Mouse (Mus musculus) stomach, embryonic 15.5 days (tissue): ENCODE results near the gene Vegfc. TPM values are rescaled to one million over a fixed set of nuclear protein-coding genes. Genes with fewer than 3 reads are reported as not detected.
A peak's percentile ranks its signal among the peaks of the same experiment; 100 is the strongest.

Source experiments
- ATAC-seq: fragments of 200-750 bp; cut with Nextera tagmentation; 2 replicates; pipeline ENCODE4 v1.8.0; 2017; ENCODE audit warnings: low read depth, moderate number of reproducible peaks, moderate TSS enrichment; ENCODE audit not compliant: insufficient read depth, low FRiP score
- H3K27ac ChIP-seq: fragments of 300-500 bp; sonication (generic); 2 replicates; pipeline ENCODE4 v1.5.1; 2015; ENCODE audit warnings: mild to moderate bottlenecking, inconsistent platforms
- H3K27me3 ChIP-seq: fragments of 300-500 bp; sonication (generic); replicated peaks from 2 replicates; pipeline ENCODE4 v1.6.1; 2015; ENCODE audit warnings: inconsistent platforms
- H3K36me3 ChIP-seq: fragments of 300-500 bp; sonication (generic); 2 replicates; pipeline ENCODE4 v1.6.1; 2015; ENCODE audit warnings: inconsistent platforms
- H3K4me1 ChIP-seq: fragments of 300-500 bp; sonication (generic); 2 replicates; pipeline ENCODE4 v1.6.1; 2015; ENCODE audit warnings: inconsistent platforms
- H3K4me2 ChIP-seq: fragments of 300-500 bp; sonication (generic); 2 replicates; pipeline ENCODE4 v1.6.1; 2015; ENCODE audit warnings: mild to moderate bottlenecking, inconsistent platforms
- H3K4me3 ChIP-seq: fragments of 300-500 bp; sonication (generic); replicated peaks from 2 replicates; pipeline ENCODE4 v1.5.1; 2015; ENCODE audit warnings: inconsistent platforms
- H3K9ac ChIP-seq: fragments of 300-500 bp; sonication (generic); 2 replicates; pipeline ENCODE4 v1.6.1; 2015; ENCODE audit warnings: inconsistent platforms
- H3K9me3 ChIP-seq: fragments of 300-500 bp; sonication (generic); 2 replicates; pipeline ENCODE4 v1.6.1; 2016; ENCODE audit warnings: inconsistent platforms
- WGBS: fragments of 180-500 bp; shearing (Covaris S2); methylation state at CpG from one replicate; pipeline ENCODE4 v1.1.7; 2015; 5-methylcytosine and 5-hydroxymethylcytosine counted together
- polyA plus RNA-seq: library from polyadenylated mRNA; unstranded; fragments of >200 nt; fragmentation: Nextera tagmentation; extraction: Ambion mirVana; gene quantifications from 2 replicates; pipeline ENCODE4 v1.2.1, GENCODE M21; 2015

Vegfc gene
- 9.0 and 9.2 TPM in 2 replicates for polyA plus RNA-seq

GRCm38 (mm10) chr8:54077271-54078120 lies at the start of gene Vegfc:
Gene Vegfc, plus strand, starts transcription at chr8:54077606.
- peak; percentile 76 for ATAC-seq
- H3K9me3 ChIP-seq: no peaks in the 10 kb centered on the region
- under 1% methylated on average over 60 of the region's 79 CpGs for WGBS

DNA sequence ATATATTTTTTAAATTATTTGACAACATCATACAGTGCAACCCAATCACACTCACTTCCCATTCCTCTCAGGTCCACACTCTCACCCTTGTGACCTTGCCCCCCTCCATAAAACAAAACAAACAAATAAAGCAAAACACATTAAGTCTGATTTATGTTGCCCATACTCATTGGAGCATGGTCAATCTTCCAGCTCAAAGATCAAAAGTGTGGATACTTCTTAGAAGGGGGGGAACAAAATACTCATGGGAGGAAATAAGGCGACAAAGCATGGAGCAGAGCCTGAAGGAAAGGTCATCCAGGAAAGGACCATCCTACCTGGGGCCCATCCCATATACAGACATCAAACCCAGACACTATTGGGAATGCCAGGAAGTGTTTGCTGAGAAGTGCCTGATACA lies 42.8 kb upstream of the Vegfc start:
- no peaks in the 10 kb centered on the region for H3K4me1 ChIP-seq
- no peak for ATAC-seq
- 89% methylated on average over 1 of the region's 1 CpGs for WGBS

More at GRCm38 (mm10) chr8:54077271-54078120, at the start of gene Vegfc:
- Histone ChIP-seq H3K4me2 (peak within 1 kb of the TSS; percentile 83), H3K9ac (peak within 1 kb of the TSS; percentile 58), H3K27me3 (no peaks in the 10 kb centered on the region), H3K4me1 (peaks cover 3% of the 10 kb centered on the region), H3K4me3 (peak within 1 kb of the TSS; percentile 74), H3K27ac (peak within 1 kb of the TSS; percentile 81), H3K36me3 (no peaks in the 10 kb centered on the region)

DNA sequence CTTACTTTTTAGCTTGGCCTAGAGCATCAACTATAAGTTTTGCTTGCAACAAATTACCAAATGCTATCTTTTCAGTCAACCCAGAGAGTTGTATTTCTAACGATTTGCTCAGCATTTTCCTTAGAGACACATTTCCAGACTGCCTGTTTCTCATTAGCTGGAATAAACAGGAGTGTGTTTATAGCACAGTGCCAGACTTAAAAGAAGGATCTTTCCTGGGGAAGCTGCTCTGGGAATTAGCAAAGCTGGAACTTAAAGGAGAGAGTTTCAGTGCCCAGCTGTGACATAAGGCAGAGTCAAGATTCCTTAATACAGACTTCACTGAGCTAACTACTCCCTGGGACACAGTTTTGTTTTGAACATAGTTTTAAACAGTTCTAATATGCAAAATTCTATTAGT lies 34.8 kb upstream of the Vegfc start:
- H3K36me3 ChIP-seq: no peaks in the 10 kb centered on the region

More for the DNA sequence above, 42.8 kb upstream of the Vegfc start:
- Histone ChIP-seq H3K4me3 (no peak overlapping the region), H3K9ac (no peak overlapping the region), H3K36me3 (no peaks in the 10 kb centered on the region), H3K27me3 (no peaks in the 10 kb centered on the region), H3K9me3 (no peaks in the 10 kb centered on the region), H3K4me2 (no peak overlapping the region), H3K27ac (no peak overlapping the region)

GRCm38 (mm10) chr8:54043468-54043867 lies 33.9 kb upstream of the Vegfc start:
- H3K27me3 ChIP-seq: no peaks in the 10 kb centered on the region
- H3K27ac ChIP-seq: no peak overlapping the region
- H3K36me3 ChIP-seq: no peaks in the 10 kb centered on the region
- no peak for ATAC-seq
- H3K9me3 ChIP-seq: no peaks in the 10 kb centered on the region
- H3K4me3 ChIP-seq: no peak overlapping the region
- H3K4me1 ChIP-seq: no peaks in the 10 kb centered on the region
- no peak overlapping the region for H3K4me2 ChIP-seq
- H3K9ac ChIP-seq: no peak overlapping the region
- 84% methylated on average over 1 of the region's 1 CpGs for WGBS

More for the DNA sequence above, 34.8 kb upstream of the Vegfc start:
- Histone ChIP-seq H3K9ac (no peak overlapping the region), H3K27me3 (no peaks in the 10 kb centered on the region), H3K9me3 (no peaks in the 10 kb centered on the region), H3K4me3 (no peak overlapping the region), H3K4me1 (no peaks in the 10 kb centered on the region), H3K27ac (no peak overlapping the region), H3K4me2 (no peak overlapping the region)
- 31% methylated on average over 1 of the region's 1 CpGs for WGBS
- no peak for ATAC-seq

GRCm38 (mm10) chr8:54053210-54053609 lies 24.2 kb upstream of the Vegfc start:
- Histone ChIP-seq H3K27ac (no peak overlapping the region), H3K4me2 (no peak overlapping the region), H3K36me3 (no peaks in the 10 kb centered on the region), H3K4me3 (no peak overlapping the region), H3K27me3 (no peaks in the 10 kb centered on the region), H3K4me1 (no peaks in the 10 kb centered on the region), H3K9ac (no peak overlapping the region), H3K9me3 (no peaks in the 10 kb centered on the region)
- no peak for ATAC-seq
- 31% methylated on average over 1 of the region's 1 CpGs for WGBS

DNA sequence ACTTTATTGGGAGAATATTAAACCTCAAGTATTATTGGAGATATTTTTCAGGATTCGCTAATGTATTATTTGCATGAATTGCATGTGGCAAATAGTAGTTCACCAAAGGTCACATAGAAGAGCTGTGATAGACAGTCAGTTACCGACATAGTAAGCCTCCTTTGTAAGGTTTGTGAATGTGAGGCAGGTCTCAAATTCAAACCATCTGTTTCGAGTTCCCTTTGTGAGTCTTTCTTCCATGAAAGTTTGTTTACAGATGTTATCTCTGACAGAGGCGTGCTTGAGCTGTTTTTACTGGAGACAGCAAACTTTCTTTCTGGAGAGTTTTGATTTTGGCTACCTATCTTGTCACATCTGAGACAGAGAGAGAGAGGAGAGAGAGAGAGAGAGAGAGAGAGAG lies 11.9 kb upstream of the Vegfc start:
- 31% methylated on average over 4 of the region's 4 CpGs for WGBS
- no peak for ATAC-seq

DNA sequence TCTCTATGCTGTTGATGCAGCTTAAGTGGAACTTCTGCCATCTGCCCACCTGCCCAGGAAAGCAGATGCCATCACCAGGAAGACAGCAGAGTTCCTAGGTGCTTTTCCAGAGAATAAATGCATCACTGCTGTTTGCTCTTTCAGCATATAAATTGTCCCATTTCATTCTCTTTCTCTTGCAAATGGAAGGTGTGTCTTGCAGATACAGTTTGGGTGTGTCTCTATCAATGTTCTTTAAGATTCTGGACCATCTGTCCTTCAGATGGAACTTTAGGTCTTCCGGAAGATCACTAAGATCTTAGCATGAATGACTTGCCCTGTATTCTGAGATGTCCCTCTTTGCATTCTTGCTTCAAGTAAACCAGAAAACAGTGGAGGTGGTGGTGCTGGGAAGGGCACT lies 1.1 kb upstream of the Vegfc start:
- H3K9ac ChIP-seq: no peak overlapping the region
- WGBS: 66% methylated on average over 1 of the region's 1 CpGs

More for the DNA sequence above, 11.9 kb upstream of the Vegfc start:
- H3K4me3 ChIP-seq: no peak overlapping the region
- no peaks in the 10 kb centered on the region for H3K9me3 ChIP-seq
- no peaks in the 10 kb centered on the region for H3K4me1 ChIP-seq
- no peaks in the 10 kb centered on the region for H3K27me3 ChIP-seq
- H3K4me2 ChIP-seq: no peak overlapping the region
- no peaks in the 10 kb centered on the region for H3K36me3 ChIP-seq
- no peak overlapping the region for H3K9ac ChIP-seq
- H3K27ac ChIP-seq: no peak overlapping the region

DNA sequence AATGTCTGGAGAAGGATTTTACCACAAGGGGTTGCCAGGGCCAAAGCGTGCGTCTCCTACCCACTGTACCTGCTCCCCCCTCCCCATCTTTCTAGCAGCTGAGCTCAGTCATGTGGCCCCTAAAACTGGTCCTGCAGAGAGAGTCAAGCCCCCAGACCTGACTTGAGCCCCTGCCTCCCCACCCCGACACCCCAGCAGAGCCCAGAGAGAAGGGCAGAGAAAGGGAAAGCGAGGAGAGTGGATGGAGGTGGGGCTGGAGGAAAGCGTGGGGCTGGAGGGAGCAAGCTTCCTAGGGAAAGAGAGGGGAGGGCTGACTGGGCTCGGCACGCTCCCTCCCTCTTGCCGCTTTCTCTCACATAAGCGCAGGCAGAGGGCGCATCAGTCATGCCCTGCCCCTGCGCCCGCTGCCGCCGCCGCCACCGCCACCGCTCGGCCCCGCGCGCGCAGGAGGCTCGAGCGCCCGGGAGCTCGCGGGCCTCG lies 575 bp upstream of the Vegfc start:
- Histone ChIP-seq H3K27ac (peak overlapping the region; percentile 81), H3K9me3 (no peaks in the 10 kb centered on the region), H3K27me3 (no peaks in the 10 kb centered on the region), H3K4me3 (peak overlapping the region; percentile 74), H3K9ac (peak overlapping the region; percentile 58), H3K36me3 (no peaks in the 10 kb centered on the region), H3K4me1 (peaks cover 3% of the 10 kb centered on the region), H3K4me2 (peak overlapping the region; percentile 83)
- 2% methylated on average over 16 of the region's 28 CpGs for WGBS
- ATAC-seq: peak; percentile 85

More for the DNA sequence above, 1.1 kb upstream of the Vegfc start:
- ATAC-seq: no peak
- Histone ChIP-seq H3K9me3 (no peaks in the 10 kb centered on the region), H3K4me2 (peak overlapping the region; percentile 83), H3K4me3 (peak overlapping the region; percentile 74), H3K36me3 (no peaks in the 10 kb centered on the region), H3K27me3 (no peaks in the 10 kb centered on the region), H3K27ac (no peak overlapping the region), H3K4me1 (peaks cover 3% of the 10 kb centered on the region)

DNA sequence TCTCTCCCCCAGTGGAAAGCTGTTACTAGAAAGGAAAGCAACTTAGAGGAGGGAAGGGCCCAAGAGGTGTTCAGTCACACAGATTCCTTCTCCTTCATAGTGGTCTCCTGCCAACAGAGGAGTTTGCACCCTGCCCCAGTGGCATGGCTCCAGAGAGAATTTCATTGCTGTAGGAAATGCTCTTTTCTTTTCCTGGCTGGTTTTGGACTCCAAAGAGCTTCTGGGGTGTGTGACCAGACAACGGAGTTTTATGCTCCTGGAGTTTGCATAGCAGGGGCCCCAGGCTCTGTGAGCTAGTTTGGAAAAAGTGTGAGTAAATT lies 675 bp downstream of the Vegfc start:
- H3K9ac ChIP-seq: peak overlapping the region; percentile 58
- peak overlapping the region; percentile 83 for H3K4me2 ChIP-seq
- H3K4me3 ChIP-seq: peak overlapping the region; percentile 74
- peaks cover 3% of the 10 kb centered on the region for H3K4me1 ChIP-seq
- H3K27ac ChIP-seq: peak overlapping the region; percentile 81
- no peak for ATAC-seq
- H3K36me3 ChIP-seq: no peaks in the 10 kb centered on the region
- WGBS: 3% methylated on average over 1 of the region's 1 CpGs
- H3K27me3 ChIP-seq: no peaks in the 10 kb centered on the region
- H3K9me3 ChIP-seq: no peaks in the 10 kb centered on the region

DNA sequence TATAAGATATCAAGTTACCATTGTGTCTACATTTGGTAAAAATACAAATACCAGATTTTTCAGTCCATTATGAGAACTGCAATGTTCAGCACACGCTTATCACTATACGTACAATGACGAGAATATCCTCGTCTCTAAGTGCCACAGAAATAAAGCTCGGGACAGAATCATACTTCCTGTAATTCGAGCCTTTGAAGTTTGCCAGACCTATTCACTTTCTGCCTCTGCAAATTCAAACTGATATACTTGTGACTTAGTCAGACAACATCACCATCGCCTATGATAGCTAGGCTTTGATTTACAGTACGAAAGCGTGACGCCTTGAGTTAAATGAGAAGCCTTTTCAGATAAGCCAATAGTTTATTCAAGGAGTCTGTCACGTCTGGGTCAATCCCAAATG lies 1.6 kb downstream of the Vegfc start:
- H3K9me3 ChIP-seq: no peaks in the 10 kb centered on the region
- peak overlapping the region; percentile 14 for H3K4me3 ChIP-seq
- no peak for ATAC-seq
- peak overlapping the region; percentile 38 for H3K4me2 ChIP-seq
- peaks cover 3% of the 10 kb centered on the region for H3K4me1 ChIP-seq
- H3K27ac ChIP-seq: no peak overlapping the region
- no peaks in the 10 kb centered on the region for H3K36me3 ChIP-seq
- H3K9ac ChIP-seq: no peak overlapping the region
- H3K27me3 ChIP-seq: no peaks in the 10 kb centered on the region
- 15% methylated on average over 11 of the region's 11 CpGs for WGBS

- Histone ChIP-seq H3K27me3 (no peaks in the 10 kb centered on the region), H3K4me2 (no peak overlapping the region), H3K4me1 (peaks cover 3% of the 10 kb centered on the region), H3K4me3 (no peak overlapping the region), H3K9ac (no peak overlapping the region), H3K36me3 (no peaks in the 10 kb centered on the region), H3K27ac (no peak overlapping the region), H3K9me3 (no peaks in the 10 kb centered on the region)
- ATAC-seq: no peak
Measured at GRCm38 (mm10) chr8:54079601-54080000, 2.2 kb downstream of the Vegfc start.

- 89% methylated on average over 6 of the region's 6 CpGs for WGBS
- no peaks in the 10 kb centered on the region for H3K36me3 ChIP-seq
Measured at GRCm38 (mm10) chr8:54085896-54086295, 8.5 kb downstream of the Vegfc start.

More at GRCm38 (mm10) chr8:54085896-54086295, 8.5 kb downstream of the Vegfc start:
- Histone ChIP-seq H3K4me1 (no peaks in the 10 kb centered on the region), H3K4me3 (no peak overlapping the region), H3K27me3 (no peaks in the 10 kb centered on the region), H3K4me2 (no peak overlapping the region), H3K9me3 (no peaks in the 10 kb centered on the region), H3K27ac (no peak overlapping the region), H3K9ac (no peak overlapping the region)
- ATAC-seq: no peak
